Mouse (Mus musculus): ENCODE data around the gene Ahnak.

GRCm38 (mm10) chr19:9026634-9027033 is 37.5 kb downstream of the Ahnak start:
- no peak for TF ChIP-seq POLR2A (IDR thresholded peaks at IDR 0.05; ENCODE audit: insufficient read depth, low read depth, low read length)
- TF ChIP-seq CTCF (IDR thresholded peaks at IDR 0.05; ENCODE audit: insufficient read depth, low read depth, low read length): no peak

Measured in olfactory bulb, adult 2 months (tissue).